Comparison of ENCODE assay signal across 8 mouse cellular contexts in the genomic region with DNA sequence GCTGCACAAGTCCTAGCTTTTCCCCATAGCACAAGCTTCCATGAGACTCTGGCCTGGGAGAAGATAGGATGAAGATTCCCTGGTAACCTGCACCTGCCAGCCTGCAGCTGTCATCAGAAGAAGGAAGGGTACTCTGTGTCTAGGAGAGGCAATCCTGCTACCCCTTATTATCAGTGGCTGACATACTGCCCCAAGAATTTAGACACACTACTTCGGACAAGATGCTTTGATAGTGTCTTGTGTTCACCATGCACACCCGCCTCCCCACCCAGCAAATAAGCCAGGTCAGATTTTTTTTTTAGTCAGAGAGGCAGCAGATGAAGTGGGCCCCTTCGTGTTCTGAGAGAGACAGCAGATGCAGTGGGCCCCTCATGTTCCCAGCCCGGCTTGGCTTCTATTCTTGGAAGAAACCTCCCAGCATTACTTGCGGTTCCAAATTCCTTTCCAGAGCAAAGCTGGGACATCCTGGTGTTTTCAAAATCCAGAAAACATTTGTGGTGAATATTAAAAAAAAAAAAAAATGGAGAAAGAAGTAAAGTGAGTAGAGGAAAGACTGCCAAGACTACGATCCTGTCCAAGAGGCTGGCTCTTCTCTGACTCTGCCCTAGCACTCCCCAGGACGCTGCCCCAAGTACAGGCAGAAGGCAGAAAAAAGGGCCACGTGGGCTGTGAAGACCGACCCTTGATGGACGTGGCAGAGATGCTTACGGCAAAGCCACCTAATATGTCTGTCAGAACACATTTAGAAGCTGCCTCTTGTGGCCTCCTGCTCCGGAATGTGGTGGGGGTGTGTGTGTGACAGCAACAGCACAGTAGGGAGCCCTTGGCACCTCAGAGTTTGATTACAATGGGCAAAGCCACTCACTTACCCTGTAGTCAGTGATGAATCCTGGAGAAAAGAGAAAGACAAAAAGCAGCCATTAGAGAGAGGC. TPM values are rescaled to one million over a fixed set of nuclear protein-coding genes. Genes with fewer than 3 reads are reported as not detected.
A peak's percentile ranks its signal among the peaks of the same experiment; 100 is the strongest.
DNase-seq lines count a peak whose midpoint lies in the region; ATAC-seq lines count a peak whose summit lies in the region.

No protein-coding gene starts in this region.

- H3K36me3 ChIP-seq in heart, embryonic 12.5 days = no peaks in the 10 kb centered on the region
- H3K36me3 ChIP-seq in liver, embryonic 13.5 days = no peaks in the 10 kb centered on the region

- no peak overlapping the region for H3K4me2 ChIP-seq in heart, embryonic 12.5 days
- H3K4me2 ChIP-seq in liver, embryonic 13.5 days = 0 out of 2 replicates have a peak overlapping the region, but pooled peaks have one; percentile 13

- 0 out of 2 replicates have a peak overlapping the region, but pooled peaks have one; percentile 24 for H3K9ac ChIP-seq in heart, embryonic 12.5 days
- peak overlapping the region; percentile 49; the same call in 1 of the 2 replicates for H3K9ac ChIP-seq in liver, embryonic 13.5 days

- peak; percentile 25 for DNase-seq in gastrocnemius, postnatal 10 days
- no peak for DNase-seq in gastrocnemius, adult 18-20 months (ENCODE audit: low spot score)
- peak; percentile 50 for DNase-seq in NIH3T3 (ENCODE audit: low read depth)
- no peak for DNase-seq in liver, embryonic 13.5 days
- DNase-seq in ovary, adult 18-20 months (ENCODE audit: low spot score) = no peak
- no peak for DNase-seq in ovary, postnatal 36 days (ENCODE audit: low spot score)
- no peak for DNase-seq in kidney, postnatal 36 days

- ATAC-seq in heart, embryonic 12.5 days (ENCODE audit: insufficient number of reproducible peaks, low FRiP score) = peak; percentile 30; the same call in 1 of the 2 replicates
- ATAC-seq in liver, embryonic 13.5 days (ENCODE audit: low read depth) = peak; percentile 51

- H3K9me3 ChIP-seq in heart, embryonic 12.5 days (replicated peaks) = no peaks in the 10 kb centered on the region
- no peaks in the 10 kb centered on the region for H3K9me3 ChIP-seq in liver, embryonic 13.5 days (replicated peaks)

- peak overlapping the region; percentile 98 for H3K27ac ChIP-seq in heart, embryonic 12.5 days (ENCODE audit: poor library complexity, severe bottlenecking)
- peak overlapping the region; percentile 88 for H3K27ac ChIP-seq in liver, embryonic 13.5 days

- H3K4me1 ChIP-seq in heart, embryonic 12.5 days (replicated peaks) = peaks cover 80% of the 10 kb centered on the region
- peaks cover 70% of the 10 kb centered on the region for H3K4me1 ChIP-seq in liver, embryonic 13.5 days (replicated peaks)

- no peak overlapping the region for H3K4me3 ChIP-seq in heart, embryonic 12.5 days
- H3K4me3 ChIP-seq in liver, embryonic 13.5 days (replicated peaks) = no peak overlapping the region

- WGBS in heart, embryonic 12.5 days = 18% methylated on average over 12 of the region's 12 CpGs
- 34% methylated on average over 12 of the region's 12 CpGs for WGBS in liver, embryonic 13.5 days (ENCODE audit: insufficient replicate concordance)

- no peaks in the 10 kb centered on the region for H3K27me3 ChIP-seq in heart, embryonic 12.5 days (replicated peaks)
- H3K27me3 ChIP-seq in liver, embryonic 13.5 days = peaks cover 26% of the 10 kb centered on the region

RNA-seq across cellular contexts. Expression of gene Fignl1, which starts 15.5 kb away (rescaled TPM):
- total RNA-seq in gastrocnemius, postnatal 10 days (2021) = 1 to 10 TPM; 3.9 to 4.8 TPM
- total RNA-seq in gastrocnemius, adult 18-20 months (2021) = under 1 TPM; 0.14 to 0.18 TPM
- polyA plus RNA-seq in heart, embryonic 12.5 days (2016; fragmentation: Nextera tagmentation; extraction: Ambion mirVana) = 76.7 and 77.8 TPM in 2 replicates
- 107 and 133 TPM in 2 replicates for polyA plus RNA-seq in liver, embryonic 13.5 days (2015; fragmentation: Nextera tagmentation; extraction: Ambion mirVana)

Comparison
In these comparisons a context has a peak if more than half of its experiments do, and no peak if none do; other contexts are left out.
1. DNase-seq: peak in gastrocnemius, postnatal 10 days (single experiment) and NIH3T3 (single experiment); none in gastrocnemius, adult 18-20 months (single experiment), liver, embryonic 13.5 days (single experiment), ovary, adult 18-20 months (single experiment), ovary, postnatal 36 days (single experiment) and kidney, postnatal 36 days (0 of 2).
2. RNA of gene Fignl1, which starts 15.5 kb away (total RNA-seq): 3.9 to 4.8 TPM in gastrocnemius, postnatal 10 days; 0.14 to 0.18 TPM in gastrocnemius, adult 18-20 months; every median in the first group is over 4 times any median in the second.